Comparison of ENCODE assay signal across 10 mouse cellular contexts in the genomic region with DNA sequence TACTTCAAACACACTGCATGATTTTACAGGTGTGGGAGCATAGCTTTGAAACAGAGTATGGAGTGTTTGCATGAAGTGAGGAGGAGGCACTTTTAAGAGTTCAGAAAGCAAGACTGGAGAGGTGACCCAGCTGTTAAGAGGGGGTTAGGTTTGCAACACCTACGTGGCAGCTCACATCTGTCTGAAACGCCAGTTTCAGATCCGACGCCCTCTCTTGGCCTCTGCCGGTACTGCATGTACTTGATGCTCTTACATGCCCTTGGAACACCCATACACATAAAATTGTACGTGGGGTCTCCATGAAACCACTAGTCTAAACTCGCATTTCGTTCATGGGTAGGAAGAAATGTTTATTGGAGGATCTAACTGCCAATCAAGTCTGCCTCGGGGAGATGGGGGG. TPM values are rescaled to one million over a fixed set of nuclear protein-coding genes. Genes with fewer than 3 reads are reported as not detected.
A peak's percentile ranks its signal among the peaks of the same experiment; 100 is the strongest.
DNase-seq lines count a peak whose midpoint lies in the region; ATAC-seq and TF ChIP-seq lines count a peak whose summit lies in the region.
"Had no signal": no experiment of that assay in that cellular context is flagged by ENCODE, and none has a peak within 500 bp of the region (broad histone marks: within the 10 kb centered on the region; RNA-seq: fewer than 3 reads in every experiment).

No protein-coding gene starts in this region.

- H3K36me3 ChIP-seq in ES-E14 (ENCODE audit: control insufficient read depth, insufficient read depth, low read length, poor library complexity, severe bottlenecking), result no peaks in the 10 kb centered on the region
- H3K36me3 ChIP-seq in forebrain, embryonic 13.5 days (ENCODE audit: poor library complexity, severe bottlenecking), result no peaks in the 10 kb centered on the region
- H3K36me3 ChIP-seq: midbrain, embryonic 12.5 days had no signal

- no peak overlapping the region for H3K27ac ChIP-seq in ES-E14 (ENCODE audit: insufficient read depth, low read depth, low read length, poor library complexity, severe bottlenecking)
- no peak overlapping the region for H3K27ac ChIP-seq in forebrain, embryonic 13.5 days
- H3K27ac ChIP-seq: midbrain, embryonic 12.5 days had no signal

- no peaks in the 10 kb centered on the region for H3K27me3 ChIP-seq in forebrain, embryonic 13.5 days
- H3K27me3 ChIP-seq: midbrain, embryonic 12.5 days had no signal

- H3K4me2 ChIP-seq in forebrain, embryonic 13.5 days, result no peak overlapping the region
- H3K4me2 ChIP-seq: midbrain, embryonic 12.5 days had no signal

- in situ Hi-C loops in ES-E14 (cut with MboI; ENCODE audit: low sequenced_read_pairs in 2 of 2, unreplicated experiment in 2 of 2), result loop anchor here in 1 of 2 experiments (25.0 kb wide), 1 partner anchor 110 kb away; no protein-coding TSS in a partner anchor

- 0 out of 2 replicates have a peak, but pooled peaks cover 1% of the 10 kb centered on the region for H3K9me3 ChIP-seq in ES-E14 (ENCODE audit: control insufficient read depth, insufficient read depth, low read depth, low read length)
- H3K9me3 ChIP-seq in forebrain, embryonic 13.5 days (replicated peaks), result peaks cover 5% of the 10 kb centered on the region
- H3K9me3 ChIP-seq: midbrain, embryonic 12.5 days had no signal

- DNase-seq in kidney, postnatal 10 days, result peak; percentile 36
- no peak for DNase-seq in kidney, adult 8-10 months
- DNase-seq in ES-E14 (ENCODE audit: low read depth, low spot score), result peak; percentile 77
- peak; percentile 8 for DNase-seq in c-Kit-positive CD71-positive TER-119-positive erythroid progenitor cells, embryonic 14.5 days (ENCODE audit: low spot score)
- peak; percentile 26 for DNase-seq in retina, postnatal 1 day
- no peak for DNase-seq in gastrocnemius, postnatal 10 days
- DNase-seq: heart, adult 11 months had no signal

- peaks cover 10 to 13% of the 10 kb centered on the region in 2 experiments for H3K4me1 ChIP-seq in ES-E14 (ENCODE audit: control insufficient read depth in 2 of 2, insufficient read depth in 2 of 2, low read length in 2 of 2, poor library complexity in 1 of 2)
- H3K4me1 ChIP-seq in forebrain, embryonic 13.5 days, result no peaks in the 10 kb centered on the region
- H3K4me1 ChIP-seq: midbrain, embryonic 12.5 days had no signal

- 46% methylated on average over 9 of the region's 9 CpGs for WGBS in forebrain, embryonic 13.5 days

- no peak overlapping the region for H3K9ac ChIP-seq in ES-E14 (ENCODE audit: insufficient read depth, low read depth, low read length, poor library complexity, severe bottlenecking)
- no peak overlapping the region for H3K9ac ChIP-seq in forebrain, embryonic 13.5 days
- H3K9ac ChIP-seq: midbrain, embryonic 12.5 days had no signal

- no peak; the same call in 1 of the 2 replicates for ATAC-seq in forebrain, embryonic 13.5 days
- no peak for ATAC-seq in frontal cortex, adult (ENCODE audit: low TSS enrichment)

- H3K4me3 ChIP-seq in ES-E14 (ENCODE audit: insufficient read depth in 1 of 2, low read depth in 1 of 2, low read length in 2 of 2, poor library complexity in 1 of 2, severe bottlenecking in 1 of 2), result 0 out of 4 replicates have a peak overlapping the region, but pooled peaks of 1 of the 2 experiments have one; percentile 19
- no peak overlapping the region for H3K4me3 ChIP-seq in forebrain, embryonic 13.5 days
- H3K4me3 ChIP-seq: midbrain, embryonic 12.5 days had no signal

TF ChIP-seq in ES-E14, 5 proteins besides CTCF, POLR2A, EP300 and RAD21:
- TF ChIP-seq ZNF384 (IDR thresholded peaks at IDR 0.05; ENCODE audit: low read depth, low read length), result no peak
- TF ChIP-seq ZC3H11A (IDR thresholded peaks at IDR 0.05; ENCODE audit: borderline replicate concordance, low read depth, low read length), result 0 out of 2 replicates have a peak, but pooled peaks have one; percentile 9
- TF ChIP-seq MAFK (IDR thresholded peaks at IDR 0.05; ENCODE audit: insufficient read depth, low read depth, low read length), result no peak

RNA-seq across cellular contexts. Expression of gene Wdr95, which starts 24.3 kb away (rescaled TPM):
- 1.1 and 1.5 TPM in 2 replicates for total RNA-seq in ES-E14 (2012; rRNA removed)
- 0.41 and 0.68 TPM in 2 replicates for polyA plus RNA-seq in forebrain, embryonic 13.5 days (2015; fragmentation: Nextera tagmentation; extraction: Ambion mirVana)
- total RNA-seq in gastrocnemius, postnatal 10 days (2021), result under 1 TPM in 1 of 2 experiments, not detected in 1; 0.14 TPM

Comparison
In these comparisons a context has a peak if more than half of its experiments do, and no peak if none do; other contexts are left out.
1. DNase-seq: peak in kidney, postnatal 10 days (single experiment), ES-E14 (single experiment), c-Kit-positive CD71-positive TER-119-positive erythroid progenitor cells, embryonic 14.5 days (single experiment) and retina, postnatal 1 day (single experiment); none in kidney, adult 8-10 months (0 of 2) and gastrocnemius, postnatal 10 days (single experiment).